Mouse (Mus musculus) CH12.LX (cell line): Measurements from ENCODE around the gene Usp25. TPM values are rescaled to one million over a fixed set of nuclear protein-coding genes. Genes with fewer than 3 reads are reported as not detected.

Source experiments
- DNase-seq: peaks from one replicate; pipeline ENCODE4 v3.0.0-alpha.2; 2013; ENCODE audit errors: extremely low read depth
- H3K27ac ChIP-seq: 2 replicates; pipeline ENCODE4 v1.5.1; 2012; ENCODE audit warnings: low read depth, mild to moderate bottlenecking, control low read depth, moderate library complexity; ENCODE audit not compliant: insufficient read depth
- H3K27me3 ChIP-seq: replicated peaks from 2 replicates; pipeline ENCODE3; 2012; ENCODE audit warnings: inconsistent platforms
- H3K36me3 ChIP-seq, 2 experiments: replicated peaks in 1 of 2; 2 replicates each; pipeline versions ENCODE3 to v1.6.1; 2012; ENCODE audit warnings: inconsistent platforms in 1 of 2, low read length in 1 of 2, mild to moderate bottlenecking in 1 of 2, mixed read lengths in 1 of 2, moderate library complexity in 1 of 2; ENCODE audit not compliant: control insufficient read depth in 1 of 2, insufficient read depth in 1 of 2
- H3K4me1 ChIP-seq, 2 experiments: 2 replicates each; pipeline ENCODE4 v1.6.1; 2012; ENCODE audit warnings: inconsistent platforms in 1 of 2, moderate library complexity in 1 of 2; ENCODE audit not compliant: insufficient read depth in 2 of 2, control insufficient read depth in 1 of 2
- H3K4me2 ChIP-seq: 2 replicates; pipeline ENCODE4 v1.6.1; 2012; ENCODE audit warnings: low read depth, mild to moderate bottlenecking, control low read depth; ENCODE audit not compliant: poor library complexity, insufficient read depth, severe bottlenecking
- H3K4me3 ChIP-seq, 3 experiments: fragments of 150-350 bp in 1 of 3; sonication (generic) in 1 of 3; replicated peaks in 1 of 3; 2 replicates each; pipeline versions ENCODE3 to v1.5.1; 2011 to 2012; ENCODE audit warnings: low read depth in 2 of 3, low read length in 2 of 3, mild to moderate bottlenecking in 2 of 3, moderate library complexity in 2 of 3, control low read depth in 1 of 3, improper control_type of control experiment in 1 of 3, inconsistent platforms in 1 of 3, mixed read lengths in 1 of 3; ENCODE audit not compliant: poor library complexity in 1 of 3
- H3K79me2 ChIP-seq: replicated peaks from 2 replicates; pipeline ENCODE4 v1.6.1; 2012; ENCODE audit warnings: mild to moderate bottlenecking, moderate library complexity; ENCODE audit not compliant: control insufficient read depth, poor library complexity, insufficient read depth, severe bottlenecking; ENCODE audit errors: extremely low read depth
- H3K9ac ChIP-seq: 2 replicates; pipeline ENCODE4 v1.6.1; 2012; ENCODE audit warnings: low read depth, mild to moderate bottlenecking, control low read depth, moderate library complexity; ENCODE audit not compliant: insufficient read depth
- H3K9me3 ChIP-seq: replicated peaks from 2 replicates; pipeline ENCODE3; 2012; ENCODE audit warnings: low read length, inconsistent platforms, mixed read lengths
- BHLHE40 ChIP-seq: IDR thresholded peaks from 2 replicates; pipeline ENCODE4 v1.6.1; 2011; ENCODE audit warnings: mild to moderate bottlenecking, low read depth, low read length, improper control_type of control experiment
- E2F4 ChIP-seq: IDR thresholded peaks from 2 replicates; pipeline ENCODE4 v1.6.1; 2011; ENCODE audit warnings: low read depth, low read length, improper control_type of control experiment; ENCODE audit not compliant: insufficient replicate concordance
- ELF1 ChIP-seq: IDR thresholded peaks from 2 replicates; pipeline ENCODE4 v1.6.1; 2014; ENCODE audit warnings: low read depth, mild to moderate bottlenecking, inconsistent platforms, low read length, improper control_type of control experiment
- EP300 ChIP-seq: IDR thresholded peaks from 2 replicates; pipeline ENCODE4 v1.6.1; 2011; ENCODE audit warnings: low read length, improper control_type of control experiment
- GABPA ChIP-seq: IDR thresholded peaks from 2 replicates; pipeline ENCODE4 v1.6.1; 2012; ENCODE audit warnings: low read depth, low read length, improper control_type of control experiment, inconsistent platforms; ENCODE audit not compliant: insufficient replicate concordance
- JUN ChIP-seq: IDR thresholded peaks from 2 replicates; pipeline ENCODE4 v1.6.1; 2011; ENCODE audit warnings: low read depth, mild to moderate bottlenecking, low read length, improper control_type of control experiment, moderate library complexity; ENCODE audit not compliant: insufficient read depth
- JUND ChIP-seq: conservative IDR thresholded peaks from 2 replicates; pipeline ENCODE4 v1.6.1; 2011; ENCODE audit warnings: low read depth, low read length, improper control_type of control experiment
- KAT2A ChIP-seq: IDR thresholded peaks from 2 replicates; pipeline ENCODE4 v1.6.1; 2012; ENCODE audit warnings: low read length, improper control_type of control experiment, inconsistent platforms; ENCODE audit not compliant: insufficient replicate concordance
- MAX ChIP-seq: IDR thresholded peaks from 2 replicates; pipeline ENCODE4 v1.6.1; 2011; ENCODE audit warnings: low read length, improper control_type of control experiment
- NRF1 ChIP-seq: IDR thresholded peaks from 2 replicates; pipeline ENCODE4 v1.6.1; 2014; ENCODE audit warnings: low read depth, mild to moderate bottlenecking, inconsistent platforms, low read length, improper control_type of control experiment, moderate library complexity
- PAX5 ChIP-seq: IDR thresholded peaks from 2 replicates; pipeline ENCODE4 v1.6.1; 2012; ENCODE audit warnings: low read length, inconsistent platforms, mixed read lengths
- POLR2AphosphoS2 ChIP-seq: IDR thresholded peaks from 2 replicates; pipeline ENCODE4 v1.6.1; 2011; ENCODE audit warnings: low read depth, low read length, improper control_type of control experiment
- RCOR1 ChIP-seq: conservative IDR thresholded peaks from 2 replicates; pipeline ENCODE4 v1.6.1; 2012; ENCODE audit warnings: low read depth, mild to moderate bottlenecking, inconsistent platforms, low read length, improper control_type of control experiment
- SMC3 ChIP-seq: IDR thresholded peaks from 2 replicates; pipeline ENCODE4 v1.6.1; 2011; ENCODE audit warnings: low read depth, low read length, improper control_type of control experiment
- TBP ChIP-seq: conservative IDR thresholded peaks from 2 replicates; pipeline ENCODE4 v1.6.1; 2011; ENCODE audit warnings: low read depth, low read length, improper control_type of control experiment
- UBTF ChIP-seq: IDR thresholded peaks from 2 replicates; pipeline ENCODE4 v1.6.1; 2012; ENCODE audit warnings: low read depth, mild to moderate bottlenecking, inconsistent platforms, low read length, improper control_type of control experiment, moderate library complexity
- USF1 ChIP-seq: IDR thresholded peaks from 2 replicates; pipeline ENCODE4 v1.6.1; 2014; ENCODE audit warnings: low read depth, mild to moderate bottlenecking, inconsistent platforms, low read length, improper control_type of control experiment
- USF2 ChIP-seq: conservative IDR thresholded peaks from 2 replicates; pipeline ENCODE4 v1.6.1; 2011; ENCODE audit warnings: low read depth, low read length, improper control_type of control experiment
- ZKSCAN1 ChIP-seq: IDR thresholded peaks from 2 replicates; pipeline ENCODE4 v1.6.1; 2012; ENCODE audit warnings: low read depth, inconsistent platforms, low read length, improper control_type of control experiment, borderline replicate concordance
- ZMIZ1 ChIP-seq: IDR thresholded peaks from 2 replicates; pipeline ENCODE4 v1.6.1; 2012; ENCODE audit warnings: low read depth, mild to moderate bottlenecking, inconsistent platforms, low read length, improper control_type of control experiment
- dilution Hi-C: fragments of 300-500 bp; cut with MboI; formaldehyde crosslinking; loops from 2 replicates; pipeline ENCODE4 v1.14.3; 2020; ENCODE audit warnings: low sequenced_read_pairs; ENCODE audit not compliant: extremely low pct_unique_long_range_greater_than_20kb, extremely low pct_ligation_motif_present
- in situ Hi-C: fragments of 300-500 bp; cut with MboI; formaldehyde crosslinking; loops from 3 replicates; pipeline ENCODE4 v1.14.3; 2019; ENCODE audit warnings: low sequenced_read_pairs, low pct_ligation_motif_present, low pct_unique_long_range_greater_than_20kb, mixed read lengths
- polyA plus RNA-seq: library from polyadenylated mRNA; unstranded; fragments of >175 nt; gene quantifications from 2 replicates; pipeline ENCODE4 v1.2.1, GENCODE M21; 2012; ENCODE audit warnings: low read depth; ENCODE audit not compliant: insufficient read length
- total RNA-seq, 2 experiments: library from RNA; depleted of rRNA; stranded (reverse); fragments of 300-350 nt in 1 of 2; fragments of >200 nt in 1 of 2; gene quantifications; 2 replicates each; pipeline ENCODE4 v1.2.3; 2012 to 2014

Usp25 gene
- total and polyA plus RNA-seq, 3 experiments: 30.5 to 42.1 (median 32.5) TPM

DNA sequence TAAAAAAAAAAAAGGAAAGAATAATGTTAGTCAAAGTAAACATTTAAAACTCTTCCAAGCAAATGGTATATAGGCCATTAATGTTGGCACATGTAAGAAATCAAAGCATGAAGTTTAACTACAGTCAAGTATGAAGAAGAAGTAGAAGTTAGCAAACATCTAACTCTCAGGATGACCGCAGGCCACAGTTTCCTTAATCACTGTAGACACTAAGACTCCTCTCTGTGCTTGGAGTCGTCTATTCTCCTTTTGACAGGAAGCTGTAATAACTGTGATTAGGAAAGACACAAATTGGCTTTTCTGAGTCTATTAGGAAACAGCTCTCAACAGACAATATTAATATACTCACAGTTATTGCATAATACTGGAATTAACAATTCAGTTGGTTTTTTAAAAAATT, 70.6 kb downstream of the Usp25 start:
- no peak for TF ChIP-seq TBP
- TF ChIP-seq JUND: no peak
- TF ChIP-seq GABPA: no peak
- no peak for TF ChIP-seq MAX
- TF ChIP-seq POLR2AphosphoS2: no peak
- TF ChIP-seq RCOR1: no peak
- no peak for TF ChIP-seq USF2
- no peak for TF ChIP-seq ZKSCAN1
- TF ChIP-seq NRF1: no peak
- TF ChIP-seq USF1: no peak
- TF ChIP-seq ZMIZ1: no peak
- TF ChIP-seq KAT2A: no peak
- no peak for TF ChIP-seq ELF1
- Histone ChIP-seq H3K79me2 (no peaks in the 10 kb centered on the region), H3K4me1 (peaks cover 0 to 2% of the 10 kb centered on the region in 2 experiments; a peak in 1 of 4 replicates), H3K9ac (no peak overlapping the region), H3K27ac (no peak overlapping the region), H3K4me2 (no peak overlapping the region), H3K4me3 (no peak overlapping the region), H3K36me3 (peaks cover 26 to 64% of the 10 kb centered on the region in 2 experiments), H3K9me3 (no peaks in the 10 kb centered on the region), H3K27me3 (no peaks in the 10 kb centered on the region)
- no peak for DNase-seq
- dilution Hi-C loops (no loop called here), in situ Hi-C loops (no loop called here)

DNA sequence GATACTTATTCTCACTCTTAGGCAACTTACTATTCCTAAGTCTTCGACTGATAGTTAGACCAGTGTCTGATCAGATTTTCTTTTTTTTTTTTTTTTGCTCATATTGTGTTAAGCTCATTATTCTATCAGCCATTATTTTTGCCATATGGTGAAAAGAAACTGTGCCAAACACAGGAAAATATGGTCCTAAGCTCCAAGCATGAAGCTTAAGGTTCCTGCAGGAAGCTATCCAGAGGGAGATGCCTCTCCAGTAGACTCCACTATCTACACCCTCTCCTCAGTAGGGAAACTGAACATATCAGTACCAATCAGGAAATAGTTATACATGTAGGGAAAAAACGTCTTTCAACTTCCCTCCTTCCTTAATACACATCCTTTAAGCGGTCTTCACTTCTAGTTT, 76.3 kb downstream of the Usp25 start:
- H3K27ac ChIP-seq: no peak overlapping the region
- dilution Hi-C loops: no loop called here
- TF ChIP-seq JUN: no peak
- TF ChIP-seq TBP: no peak
- TF ChIP-seq PAX5: no peak
- TF ChIP-seq GABPA: no peak
- no peak for TF ChIP-seq JUND
- no peak for TF ChIP-seq SMC3
- TF ChIP-seq E2F4: no peak
- TF ChIP-seq UBTF: no peak
- TF ChIP-seq EP300: no peak
- TF ChIP-seq BHLHE40: no peak
- H3K79me2 ChIP-seq: no peaks in the 10 kb centered on the region
- in situ Hi-C loops: no loop called here
- no peaks in the 10 kb centered on the region for H3K9me3 ChIP-seq
- H3K36me3 ChIP-seq: peaks cover 11 to 56% of the 10 kb centered on the region in 2 experiments
- no peak overlapping the region for H3K9ac ChIP-seq
- H3K4me2 ChIP-seq: no peak overlapping the region
- peaks cover 0 to 4% of the 10 kb centered on the region in 2 experiments; a peak in 1 of 4 replicates for H3K4me1 ChIP-seq
- H3K27me3 ChIP-seq: no peaks in the 10 kb centered on the region
- no peak for DNase-seq
- no peak overlapping the region for H3K4me3 ChIP-seq
